Mouse (Mus musculus) erythroblast, embryonic 14.5 days (primary cell): ENCODE measurements around the gene Cyp2j12.

Experiments used
- GATA1 ChIP-seq: IDR thresholded peaks from 2 replicates; pipeline ENCODE4 v1.6.1; 2012; ENCODE audit warnings: low read length, inconsistent platforms, mixed read lengths
- TAL1 ChIP-seq: IDR thresholded peaks from 3 replicates; pipeline ENCODE4 v1.6.1; 2012; ENCODE audit warnings: low read length, inconsistent platforms, mixed read lengths

GRCm38 (mm10) chr4:96060106-96060505 is 80.8 kb downstream of the Cyp2j12 start:
- TF ChIP-seq TAL1 = no peak
- TF ChIP-seq GATA1 = no peak
